Mouse (Mus musculus): Measurements from ENCODE around the gene Kcnip1. TPM values are rescaled to one million over a fixed set of nuclear protein-coding genes. Genes with fewer than 3 reads are reported as not detected.
A peak's percentile ranks its signal among the peaks of the same experiment; 100 is the strongest.

Gene Kcnip1
- polyA plus RNA-seq, 1 experiment from 2014 or later: 2.0 TPM

DNA sequence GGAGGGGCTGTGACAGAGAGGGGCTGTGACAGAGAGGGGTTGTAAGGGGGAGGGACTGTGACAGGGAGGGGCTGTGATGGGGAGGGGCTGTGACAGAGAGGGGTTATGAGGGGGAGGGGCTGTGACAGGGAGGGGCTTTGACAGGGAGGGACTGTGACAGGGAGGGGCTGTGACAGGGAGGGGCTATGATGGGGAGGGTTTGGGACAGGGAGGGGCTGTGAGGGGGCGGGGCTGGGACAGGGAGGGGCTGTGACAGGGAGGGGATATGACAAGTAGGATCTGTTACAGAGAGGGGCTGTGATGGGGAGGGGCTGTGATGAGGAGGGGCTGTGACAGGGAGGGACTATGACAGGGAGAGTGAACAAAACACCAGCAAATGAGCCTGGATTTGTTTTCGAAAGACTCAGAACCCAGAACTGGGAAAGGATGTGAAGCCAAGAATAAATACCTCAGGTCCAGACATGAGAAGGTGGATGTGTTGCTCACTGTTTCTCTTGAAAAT lies 290.9 kb downstream of the Kcnip1 start:
- H3K27me3 ChIP-seq (ENCODE audit: insufficient read depth, low read length): no peaks in the 10 kb centered on the region
- 24% methylated on average over 2 of the region's 2 CpGs for WGBS
- no peaks in the 10 kb centered on the region for H3K36me3 ChIP-seq (ENCODE audit: insufficient read depth, low read length)
- no peak overlapping the region for H3K4me2 ChIP-seq (ENCODE audit: low read length)
- H3K4me3 ChIP-seq (replicated peaks; ENCODE audit: low read depth, low read length): no peak overlapping the region
- no peaks in the 10 kb centered on the region for H3K9me3 ChIP-seq (replicated peaks; ENCODE audit: low read length)
- H3K4me1 ChIP-seq (replicated peaks; ENCODE audit: insufficient read depth, low read length): no peaks in the 10 kb centered on the region
- ATAC-seq (replicated peaks; ENCODE audit: low FRiP score, low read depth) (no peak), DNase-seq (ENCODE audit: low spot score) (no peak)
- TF ChIP-seq CTCF (IDR thresholded peaks at IDR 0.05; ENCODE audit: low read depth): no peak
- H3K9ac ChIP-seq (ENCODE audit: low read depth, low read length): no peak overlapping the region
- no peak overlapping the region for H3K27ac ChIP-seq

DNA sequence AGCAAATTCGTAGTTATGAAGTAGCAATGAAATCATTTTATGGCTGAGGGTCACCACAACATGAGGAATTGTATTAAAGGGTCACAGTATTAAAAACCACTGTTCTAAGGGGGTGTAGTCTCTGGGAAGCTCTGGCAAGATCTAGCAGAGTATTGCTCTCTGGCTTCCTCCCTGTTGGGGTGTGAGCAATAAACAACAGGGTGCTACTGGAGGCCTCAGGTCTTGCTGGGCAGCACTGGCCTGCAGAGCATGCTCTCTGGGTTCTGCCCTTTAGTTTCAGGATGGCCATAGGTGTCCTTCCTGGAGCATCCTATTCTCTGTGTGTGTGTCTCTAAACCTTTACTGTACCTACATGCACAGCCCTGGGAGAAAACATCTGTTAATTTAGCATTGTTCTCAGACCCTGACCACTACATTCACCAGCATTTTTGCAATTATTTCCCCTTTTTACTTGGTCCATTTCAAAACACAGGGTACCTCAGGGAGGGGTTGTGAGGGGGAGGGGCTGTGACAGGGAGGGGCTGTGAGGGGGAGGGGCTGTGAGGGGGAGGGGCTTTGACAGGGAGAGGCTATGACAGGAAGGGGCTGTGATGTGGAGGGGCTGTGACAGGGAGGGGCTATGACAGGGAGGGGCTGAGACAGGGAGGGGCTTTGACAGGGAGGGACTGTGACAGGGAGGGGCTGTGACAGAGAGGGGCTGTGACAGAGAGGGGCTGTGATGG lies 291.6 kb downstream of the Kcnip1 start:
- no peaks in the 10 kb centered on the region for H3K27me3 ChIP-seq (ENCODE audit: insufficient read depth, low read length)
- no peak overlapping the region for H3K27ac ChIP-seq
- no peaks in the 10 kb centered on the region for H3K36me3 ChIP-seq (ENCODE audit: insufficient read depth, low read length)
- H3K4me1 ChIP-seq (replicated peaks; ENCODE audit: insufficient read depth, low read length): no peaks in the 10 kb centered on the region
- no peaks in the 10 kb centered on the region for H3K9me3 ChIP-seq (replicated peaks; ENCODE audit: low read length)
- TF ChIP-seq CTCF (IDR thresholded peaks at IDR 0.05; ENCODE audit: low read depth): no peak
- no peak for ATAC-seq (replicated peaks; ENCODE audit: low FRiP score, low read depth)
- no peak for DNase-seq (ENCODE audit: low spot score)
- no peak overlapping the region for H3K9ac ChIP-seq (ENCODE audit: low read depth, low read length)
- 44% methylated on average over 1 of the region's 1 CpGs for WGBS
- H3K4me2 ChIP-seq (ENCODE audit: low read length): no peak overlapping the region
- H3K4me3 ChIP-seq (replicated peaks; ENCODE audit: low read depth, low read length): no peak overlapping the region

DNA sequence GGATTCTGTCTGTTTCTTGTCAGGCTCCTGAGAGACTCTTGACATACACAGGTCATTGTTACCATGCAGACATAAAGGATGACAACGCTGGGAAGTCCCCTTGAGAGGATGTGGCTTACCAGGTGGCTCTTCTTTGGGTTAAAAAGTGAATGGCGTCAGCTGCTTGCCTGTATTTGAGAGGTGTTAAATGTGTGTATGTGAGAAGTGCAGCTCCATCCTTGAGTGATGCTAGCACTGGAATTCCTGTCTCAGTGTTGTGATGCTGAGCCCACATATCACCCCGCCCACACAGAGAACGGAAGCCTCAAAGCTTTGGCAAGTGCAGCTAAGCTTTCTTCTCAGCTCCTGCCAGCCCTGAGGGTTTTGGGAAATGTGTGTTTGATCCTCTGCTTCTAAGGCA lies 292.2 kb downstream of the Kcnip1 start:
- DNase-seq (ENCODE audit: low spot score): no peak
- H3K27me3 ChIP-seq (ENCODE audit: insufficient read depth, low read length): no peaks in the 10 kb centered on the region
- H3K4me2 ChIP-seq (ENCODE audit: low read length): no peak overlapping the region
- H3K4me3 ChIP-seq (replicated peaks; ENCODE audit: low read depth, low read length): no peak overlapping the region
- TF ChIP-seq CTCF (IDR thresholded peaks at IDR 0.05; ENCODE audit: low read depth): no peak
- ATAC-seq (replicated peaks; ENCODE audit: low FRiP score, low read depth): no peak
- H3K4me1 ChIP-seq (replicated peaks; ENCODE audit: insufficient read depth, low read length): no peaks in the 10 kb centered on the region
- WGBS: 37% methylated on average over 4 of the region's 4 CpGs
- H3K9ac ChIP-seq (ENCODE audit: low read depth, low read length): no peak overlapping the region
- H3K9me3 ChIP-seq (replicated peaks; ENCODE audit: low read length): no peaks in the 10 kb centered on the region
- H3K36me3 ChIP-seq (ENCODE audit: insufficient read depth, low read length): no peaks in the 10 kb centered on the region
- no peak overlapping the region for H3K27ac ChIP-seq

DNA sequence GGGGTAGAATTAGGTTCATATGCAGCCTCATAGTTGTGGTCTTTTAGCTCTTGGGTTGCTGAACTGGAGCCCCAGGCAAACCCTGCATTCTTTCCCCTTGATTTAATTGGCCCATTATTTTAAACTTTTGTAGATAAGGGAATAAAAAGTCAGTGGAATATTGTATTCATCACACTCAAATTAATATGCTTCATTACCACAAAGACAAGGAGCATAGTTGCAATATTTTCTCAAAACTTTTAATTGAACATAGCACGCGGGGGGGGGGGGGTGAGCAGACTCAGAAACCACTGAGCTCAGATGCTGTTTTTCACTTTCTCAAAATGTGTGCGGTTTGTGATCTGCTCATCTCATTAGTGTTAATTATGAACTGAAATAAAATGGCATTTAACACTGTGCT lies 302.8 kb downstream of the Kcnip1 start:
- H3K9me3 ChIP-seq (replicated peaks; ENCODE audit: low read length): no peaks in the 10 kb centered on the region
- no peak overlapping the region for H3K27ac ChIP-seq
- WGBS: 81% methylated on average over 3 of the region's 3 CpGs

DNA sequence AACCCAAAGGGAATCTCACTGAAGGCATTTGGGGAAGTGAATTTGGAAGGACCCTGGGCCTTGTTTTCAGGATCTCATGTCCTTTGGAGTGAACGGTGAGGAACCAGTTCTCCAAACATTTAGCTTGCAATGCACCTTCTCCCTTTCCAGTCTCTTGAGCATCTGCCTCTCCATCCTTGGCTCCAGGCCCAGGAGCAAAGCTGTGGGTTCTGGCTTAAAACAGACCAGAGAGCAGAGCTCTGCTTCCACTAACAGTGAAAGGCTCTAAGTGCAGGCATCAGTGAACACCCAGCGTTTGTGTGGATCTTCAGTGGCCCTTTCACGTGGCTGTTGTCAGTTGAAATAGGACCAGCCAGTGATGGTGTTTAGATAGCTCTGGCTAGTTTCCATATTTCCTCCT lies 307.0 kb downstream of the Kcnip1 start:
- Histone ChIP-seq H3K9ac (ENCODE audit: low read depth, low read length) (no peak overlapping the region), H3K4me1 (replicated peaks; ENCODE audit: insufficient read depth, low read length) (no peaks in the 10 kb centered on the region), H3K4me3 (replicated peaks; ENCODE audit: low read depth, low read length) (no peak overlapping the region), H3K27me3 (ENCODE audit: insufficient read depth, low read length) (no peaks in the 10 kb centered on the region), H3K4me2 (ENCODE audit: low read length) (no peak overlapping the region), H3K9me3 (replicated peaks; ENCODE audit: low read length) (no peaks in the 10 kb centered on the region), H3K36me3 (ENCODE audit: insufficient read depth, low read length) (no peaks in the 10 kb centered on the region), H3K27ac (no peak overlapping the region)
- no peak for ATAC-seq (replicated peaks; ENCODE audit: low FRiP score, low read depth)
- no peak for DNase-seq (ENCODE audit: low spot score)
- 66% methylated on average over 3 of the region's 3 CpGs for WGBS
- no peak for TF ChIP-seq CTCF (IDR thresholded peaks at IDR 0.05; ENCODE audit: low read depth)

More for the DNA sequence above, 302.8 kb downstream of the Kcnip1 start:
- H3K9ac ChIP-seq (ENCODE audit: low read depth, low read length): no peak overlapping the region
- no peaks in the 10 kb centered on the region for H3K36me3 ChIP-seq (ENCODE audit: insufficient read depth, low read length)
- H3K4me3 ChIP-seq (replicated peaks; ENCODE audit: low read depth, low read length): no peak overlapping the region
- H3K4me1 ChIP-seq (replicated peaks; ENCODE audit: insufficient read depth, low read length): no peaks in the 10 kb centered on the region
- no peak overlapping the region for H3K4me2 ChIP-seq (ENCODE audit: low read length)
- H3K27me3 ChIP-seq (ENCODE audit: insufficient read depth, low read length): no peaks in the 10 kb centered on the region
- no peak for ATAC-seq (replicated peaks; ENCODE audit: low FRiP score, low read depth)
- TF ChIP-seq CTCF (IDR thresholded peaks at IDR 0.05; ENCODE audit: low read depth): no peak
- no peak for DNase-seq (ENCODE audit: low spot score)

DNA sequence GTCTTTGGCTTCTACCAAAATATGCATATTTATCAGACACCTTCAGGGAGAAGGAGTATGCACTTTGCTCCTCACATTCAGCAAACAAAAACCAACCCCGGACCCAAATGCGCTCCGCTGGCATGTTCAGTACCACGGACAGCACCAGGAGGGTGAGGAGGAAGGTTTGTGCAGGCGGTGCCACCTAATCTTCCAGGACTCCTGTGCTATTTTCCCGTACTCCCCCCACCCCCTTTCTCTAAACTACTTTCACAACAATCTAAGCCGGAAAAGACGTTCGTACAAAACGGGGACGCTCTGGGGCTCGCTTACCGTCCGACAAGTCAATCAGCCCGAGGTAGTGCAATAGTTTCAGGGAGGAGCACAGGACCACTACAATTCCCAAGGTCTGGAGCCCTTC lies 312.8 kb downstream of the Kcnip1 start:
- H3K27ac ChIP-seq: no peak overlapping the region

More for the DNA sequence above, 312.8 kb downstream of the Kcnip1 start:
- Histone ChIP-seq H3K4me2 (ENCODE audit: low read length) (no peak overlapping the region), H3K36me3 (ENCODE audit: insufficient read depth, low read length) (no peaks in the 10 kb centered on the region), H3K27me3 (ENCODE audit: insufficient read depth, low read length) (no peaks in the 10 kb centered on the region), H3K4me3 (replicated peaks; ENCODE audit: low read depth, low read length) (no peak overlapping the region), H3K9ac (ENCODE audit: low read depth, low read length) (no peak overlapping the region), H3K4me1 (replicated peaks; ENCODE audit: insufficient read depth, low read length) (no peaks in the 10 kb centered on the region), H3K9me3 (replicated peaks; ENCODE audit: low read length) (no peaks in the 10 kb centered on the region)
- no peak for TF ChIP-seq CTCF (IDR thresholded peaks at IDR 0.05; ENCODE audit: low read depth)
- peak; percentile 72 for DNase-seq (ENCODE audit: low spot score)
- WGBS: 1% methylated on average over 15 of the region's 15 CpGs
- no peak for ATAC-seq (replicated peaks; ENCODE audit: low FRiP score, low read depth)
